Mouse (Mus musculus) macrophage (primary cell): Measurements from ENCODE around the gene Fam136a. TPM values are rescaled to one million over a fixed set of nuclear protein-coding genes. Genes with fewer than 3 reads are reported as not detected.
A peak's percentile ranks its signal among the peaks of the same experiment; 100 is the strongest.

Experiments used
- H3K27ac ChIP-seq: fragments of 350-480 bp; formaldehyde crosslinking; 2 replicates; pipeline ENCODE4 v1.9.0; 2021
- H3K36me3 ChIP-seq: fragments of 350-480 bp; formaldehyde crosslinking; 2 replicates; pipeline ENCODE4 v1.9.0; 2021; ENCODE audit errors: inconsistent target
- H3K4me3 ChIP-seq: fragments of 350-480 bp; formaldehyde crosslinking; 2 replicates; pipeline ENCODE4 v1.9.0; 2021; ENCODE audit errors: inconsistent target
- H3K79me2 ChIP-seq: fragments of 350-480 bp; formaldehyde crosslinking; 2 replicates; pipeline ENCODE4 v1.9.0; 2021; ENCODE audit errors: inconsistent target
- WGBS: methylation state at CpG from one replicate; pipeline ENCODE4 v1.1.7; 2026; ENCODE audit warnings: inconsistent platforms; ENCODE audit not compliant: missing documents; 5-methylcytosine and 5-hydroxymethylcytosine counted together
- polyA plus RNA-seq: library from polyadenylated mRNA; stranded (reverse); fragments of 250-400 nt; gene quantifications from 3 replicates; pipeline ENCODE4 v1.2.4, GENCODE M21; 2018; ENCODE audit warnings: inconsistent platforms

Gene Fam136a
- polyA plus RNA-seq, 1 experiment from 2014 or later = 14.4 TPM

DNA sequence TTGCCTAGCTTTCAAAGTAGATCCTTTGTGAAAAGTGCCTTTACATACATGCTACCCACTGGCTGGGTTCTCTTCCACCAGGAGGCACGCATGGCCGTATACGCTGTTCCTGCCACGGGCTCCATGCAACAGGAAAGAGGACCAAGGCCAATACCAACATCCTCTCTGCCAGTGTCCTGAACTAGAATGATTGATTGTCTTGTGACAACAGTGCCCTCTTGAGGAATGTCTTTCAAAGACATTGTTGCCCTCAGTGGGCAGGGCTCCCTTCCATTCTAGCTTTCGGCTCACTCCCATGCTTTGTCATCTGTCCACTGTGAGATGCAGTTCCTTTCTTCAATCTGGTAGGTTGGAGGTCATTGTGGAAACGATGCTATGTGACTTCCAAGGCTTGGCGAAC lies 16.2 kb upstream of the Fam136a start:
- 31% methylated on average over 7 of the region's 7 CpGs for WGBS
- Histone ChIP-seq H3K4me3 (no peak overlapping the region), H3K27ac (no peak overlapping the region), H3K79me2 (no peaks in the 10 kb centered on the region), H3K36me3 (no peaks in the 10 kb centered on the region)

DNA sequence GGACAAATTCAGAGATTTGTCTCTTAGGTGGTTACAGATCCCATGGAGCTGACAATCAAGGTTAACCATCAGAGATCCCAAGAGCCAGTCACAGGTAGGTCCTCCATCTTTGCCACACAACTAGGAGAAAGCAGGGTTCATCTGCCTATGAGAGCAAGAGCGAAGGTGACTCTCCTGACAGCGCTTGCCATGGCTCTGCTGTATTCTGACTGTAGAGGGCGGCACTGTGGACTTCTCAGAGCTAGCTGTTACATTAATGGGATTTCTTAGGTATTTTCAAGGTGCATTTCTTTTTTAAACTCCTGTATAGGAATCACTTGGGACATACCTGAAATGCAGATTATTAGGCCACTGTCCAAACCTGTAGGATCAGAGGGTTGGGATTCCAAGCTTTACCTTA lies 10.5 kb upstream of the Fam136a start:
- H3K79me2 ChIP-seq = no peaks in the 10 kb centered on the region
- no peak overlapping the region for H3K4me3 ChIP-seq
- H3K27ac ChIP-seq = no peak overlapping the region
- H3K36me3 ChIP-seq = no peaks in the 10 kb centered on the region
- WGBS = 97% methylated on average over 3 of the region's 3 CpGs

DNA sequence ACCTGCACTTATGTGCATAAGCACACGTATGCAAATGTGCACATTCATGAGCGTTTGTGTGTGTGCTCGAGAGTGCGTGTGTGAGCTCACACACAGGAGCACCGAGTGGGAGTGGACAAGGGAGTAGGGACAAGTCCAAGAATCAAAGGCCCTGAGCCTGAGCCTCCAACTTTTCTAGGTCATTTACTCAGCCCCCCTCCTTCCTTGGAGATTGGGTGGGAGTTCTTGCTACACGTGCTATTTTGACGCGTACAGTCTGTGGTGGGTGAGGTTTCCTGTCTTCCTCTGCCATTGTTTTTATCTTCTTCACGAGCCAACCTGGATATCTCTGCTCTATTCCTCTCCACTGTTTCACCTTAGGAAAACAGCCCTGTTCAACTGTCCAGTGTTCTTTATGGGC lies 8.5 kb upstream of the Fam136a start:
- 60% methylated on average over 9 of the region's 9 CpGs for WGBS
- H3K27ac ChIP-seq = no peak overlapping the region
- no peaks in the 10 kb centered on the region for H3K36me3 ChIP-seq
- H3K79me2 ChIP-seq = no peaks in the 10 kb centered on the region
- H3K4me3 ChIP-seq = no peak overlapping the region

DNA sequence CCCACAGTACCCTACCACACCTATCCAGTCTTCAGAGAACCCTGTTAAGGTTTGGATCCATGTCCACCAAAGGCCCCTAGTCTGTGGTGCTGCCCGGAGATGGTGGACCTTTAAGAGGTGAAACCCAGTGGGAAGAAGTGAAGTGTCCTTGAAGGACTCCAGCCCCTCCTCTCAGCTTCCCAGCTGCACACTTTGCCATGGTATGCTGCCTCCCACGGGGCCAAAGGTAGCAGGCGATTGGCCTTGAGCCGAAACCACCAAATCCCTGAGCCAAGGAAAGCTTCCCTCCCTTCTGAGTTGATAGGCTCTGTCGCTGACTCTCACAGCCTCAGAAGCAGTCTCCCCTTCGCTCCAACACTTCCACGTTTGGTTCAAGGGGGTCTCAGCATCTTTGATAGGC lies 4.8 kb upstream of the Fam136a start:
- Histone ChIP-seq H3K36me3 (no peaks in the 10 kb centered on the region), H3K27ac (no peak overlapping the region), H3K4me3 (no peak overlapping the region), H3K79me2 (no peaks in the 10 kb centered on the region)
- 83% methylated on average over 7 of the region's 7 CpGs for WGBS

- no peak overlapping the region for H3K4me3 ChIP-seq
- no peaks in the 10 kb centered on the region; the same call in 1 of the 2 replicates for H3K79me2 ChIP-seq
- H3K27ac ChIP-seq = no peak overlapping the region
- WGBS = 88% methylated on average over 7 of the region's 7 CpGs
- no peaks in the 10 kb centered on the region for H3K36me3 ChIP-seq
Measured at GRCm38 (mm10) chr6:86361373-86361772, 4.1 kb upstream of the Fam136a start.

DNA sequence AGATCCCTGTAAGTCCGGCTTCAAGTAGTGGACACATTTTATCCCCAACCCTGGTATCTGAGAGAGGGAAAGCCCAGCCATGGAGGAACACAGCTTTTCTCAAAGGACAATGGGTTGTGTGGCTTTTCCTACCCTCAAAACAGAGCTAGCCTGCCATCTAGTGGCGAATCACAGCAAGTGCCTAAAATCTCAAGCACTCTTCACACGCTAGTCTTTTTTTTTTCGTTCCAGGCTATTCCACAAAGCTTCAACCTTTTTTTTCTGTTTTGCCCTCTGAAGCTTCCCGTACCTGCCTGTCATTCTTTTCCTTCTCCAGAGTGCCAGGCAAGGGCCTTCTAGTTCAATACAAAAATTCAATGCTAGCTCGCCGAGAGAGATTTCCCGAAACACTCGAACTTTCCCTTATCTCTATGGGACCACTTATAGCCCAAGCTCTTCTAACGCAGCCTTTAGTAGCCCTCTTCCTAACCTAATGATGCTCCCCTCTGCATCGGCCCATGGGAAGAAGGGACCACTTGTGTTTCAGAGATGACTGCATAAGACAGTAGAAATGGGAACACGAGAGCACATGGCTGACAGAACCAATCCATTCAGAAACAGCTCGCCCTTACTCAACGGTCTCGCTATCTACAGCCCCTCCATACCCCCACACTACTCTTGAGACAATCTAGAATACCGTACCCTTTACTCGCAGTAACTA lies 854 bp upstream of the Fam136a start:
- Histone ChIP-seq H3K79me2 (no peaks in the 10 kb centered on the region; the same call in 1 of the 2 replicates), H3K36me3 (no peaks in the 10 kb centered on the region), H3K27ac (no peak overlapping the region), H3K4me3 (peak overlapping the region; percentile 51)
- WGBS = 1% methylated on average over 16 of the region's 17 CpGs

DNA sequence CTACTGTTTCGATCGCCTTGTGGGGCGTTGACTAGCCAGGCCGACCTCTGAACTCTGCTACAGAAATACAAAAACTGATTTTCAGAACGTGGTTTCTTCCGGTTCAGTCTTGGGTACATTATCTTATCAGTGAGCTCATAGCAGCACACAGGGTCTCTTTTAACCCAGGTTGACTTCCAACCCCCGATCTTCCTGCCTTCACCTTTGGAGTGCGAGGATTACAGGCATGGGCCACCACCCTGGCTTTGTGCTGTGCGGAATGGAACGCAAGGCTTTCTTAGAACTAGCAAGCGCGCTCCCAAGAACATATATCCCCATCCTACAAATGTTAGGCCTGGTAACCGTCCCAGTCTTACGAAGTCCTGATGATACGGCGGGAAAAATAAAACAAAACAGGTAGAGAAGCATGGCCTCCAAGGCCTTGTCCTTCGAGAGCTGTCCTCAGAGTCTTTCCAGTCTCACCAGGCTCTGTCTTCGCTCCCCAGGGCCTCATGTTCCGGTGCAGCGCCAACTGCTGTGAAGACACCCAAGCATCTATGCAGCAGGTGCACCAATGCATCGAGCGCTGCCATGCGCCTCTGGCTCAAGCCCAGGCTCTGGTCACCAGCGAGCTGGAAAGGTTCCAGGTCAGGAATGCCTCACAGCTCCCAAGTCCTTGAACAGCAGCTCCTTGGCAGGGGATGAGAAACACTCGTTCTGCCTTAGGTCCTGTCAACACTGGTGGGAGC lies 843 bp downstream of the Fam136a start:
- H3K36me3 ChIP-seq = no peaks in the 10 kb centered on the region
- H3K79me2 ChIP-seq = no peaks in the 10 kb centered on the region; the same call in 1 of the 2 replicates
- H3K27ac ChIP-seq = 0 out of 2 replicates have a peak overlapping the region, but pooled peaks have one; percentile 21
- 60% methylated on average over 25 of the region's 25 CpGs for WGBS
- peak overlapping the region; percentile 59 for H3K4me3 ChIP-seq

GRCm38 (mm10) chr6:86366853-86367249 lies 1.4 kb downstream of the Fam136a start:
- no peak overlapping the region for H3K4me3 ChIP-seq
- peaks cover 4% of the 10 kb centered on the region for H3K79me2 ChIP-seq
- 94% methylated on average over 2 of the region's 2 CpGs for WGBS
- no peaks in the 10 kb centered on the region for H3K36me3 ChIP-seq
- H3K27ac ChIP-seq = no peak overlapping the region

DNA sequence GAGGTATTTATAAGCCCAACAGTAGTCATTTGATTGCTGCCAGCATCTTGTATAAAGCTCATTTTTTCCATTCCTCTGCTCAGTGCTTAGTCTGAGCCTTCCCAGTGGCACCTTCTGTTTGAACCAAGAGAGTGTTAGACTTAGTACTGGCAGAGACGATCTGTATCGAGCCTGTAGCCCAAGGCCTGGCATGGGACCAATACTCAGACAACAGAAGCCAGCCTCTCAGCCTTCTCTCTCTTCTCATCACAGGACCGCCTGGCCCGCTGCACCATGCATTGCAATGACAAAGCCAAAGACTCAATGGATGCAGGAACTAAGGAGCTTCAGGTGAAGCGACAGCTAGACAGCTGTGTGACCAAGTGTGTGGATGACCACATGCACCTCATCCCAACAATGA lies 3.0 kb downstream of the Fam136a start:
- WGBS = 94% methylated on average over 5 of the region's 5 CpGs
- no peak overlapping the region for H3K27ac ChIP-seq
- H3K4me3 ChIP-seq = no peak overlapping the region
- no peaks in the 10 kb centered on the region for H3K36me3 ChIP-seq
- peaks cover 20% of the 10 kb centered on the region for H3K79me2 ChIP-seq

DNA sequence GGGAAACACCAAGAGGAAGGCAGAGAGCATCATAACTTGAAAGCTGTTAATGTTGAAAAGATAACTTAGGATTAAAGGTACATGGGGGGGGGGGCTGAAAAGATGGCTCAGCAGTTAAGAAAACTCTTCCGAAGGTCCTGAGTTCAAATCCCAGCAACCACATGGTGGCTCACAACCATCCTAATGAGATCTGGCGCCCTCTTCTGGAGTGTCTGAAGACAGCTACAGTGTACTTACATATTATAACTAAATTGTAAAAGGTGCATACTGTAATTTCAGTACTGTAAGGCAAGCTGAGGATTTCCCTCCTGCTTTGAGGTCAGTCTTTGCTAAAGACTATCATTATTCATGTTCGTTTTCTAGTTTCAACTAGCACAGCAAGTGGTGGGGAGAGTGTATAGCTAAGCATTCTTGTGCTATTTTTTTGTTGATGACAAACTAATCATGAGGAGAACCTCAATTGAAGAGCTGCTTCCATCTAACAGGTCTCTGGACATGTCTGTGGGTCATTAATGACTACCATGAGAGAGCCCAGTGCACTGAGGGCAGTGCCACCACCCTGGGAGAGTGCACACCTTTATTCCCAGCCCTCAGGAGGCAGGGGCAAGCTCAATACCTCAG lies 4.8 kb downstream of the Fam136a start:
- H3K79me2 ChIP-seq = peaks cover 38% of the 10 kb centered on the region
- H3K36me3 ChIP-seq = no peaks in the 10 kb centered on the region
- WGBS = 82% methylated on average over 3 of the region's 3 CpGs
- H3K27ac ChIP-seq = 0 out of 2 replicates have a peak overlapping the region, but pooled peaks have one; percentile 72
- H3K4me3 ChIP-seq = no peak overlapping the region

DNA sequence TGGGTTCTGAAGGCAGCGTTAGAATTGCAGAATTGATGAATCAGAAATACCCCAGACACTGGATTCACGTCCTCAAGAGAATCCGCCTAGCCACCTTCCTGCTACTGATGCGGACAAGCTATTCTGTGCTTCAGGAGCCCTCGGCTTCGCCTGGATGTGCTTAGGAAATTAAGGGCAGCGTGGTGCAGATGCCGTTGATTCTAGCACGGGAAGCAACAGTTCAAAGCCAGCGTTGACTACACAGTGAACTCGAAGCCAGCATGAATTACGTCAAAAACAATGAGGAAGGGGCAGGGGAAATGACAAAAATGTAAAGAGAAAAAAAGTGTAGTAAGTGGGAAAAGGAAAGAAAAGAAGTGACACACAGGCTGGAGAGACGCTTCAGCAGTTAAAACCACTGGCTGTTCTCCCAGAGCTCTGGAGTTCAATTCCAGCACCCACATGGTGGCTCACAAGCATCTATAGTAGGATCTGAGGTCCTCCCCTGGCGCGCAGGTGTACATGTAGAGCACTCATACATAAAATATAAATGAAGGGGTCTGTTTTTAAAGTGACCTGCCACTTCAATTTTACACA lies 5.4 kb downstream of the Fam136a start, which contains the start of gene Snrpg:
Gene Snrpg (plus strand): TSS at position 541 of the 576 bp plus-strand sequence.
- WGBS = 16% methylated on average over 15 of the region's 15 CpGs
- peak within 1 kb of the TSS; percentile 72 for H3K27ac ChIP-seq
- H3K79me2 ChIP-seq = peaks cover 44% of the 10 kb centered on the region
- peak within 1 kb of the TSS; percentile 82 for H3K4me3 ChIP-seq
- H3K36me3 ChIP-seq = no peaks in the 10 kb centered on the region

GRCm38 (mm10) chr6:86371340-86371911 lies 6.0 kb downstream of the Fam136a start:
- Histone ChIP-seq H3K36me3 (0 out of 2 replicates have a peak, but pooled peaks cover under 1% of the 10 kb centered on the region), H3K4me3 (peak overlapping the region; percentile 82), H3K79me2 (peaks cover 45% of the 10 kb centered on the region), H3K27ac (peak overlapping the region; percentile 72)
- 0% methylated on average over 50 of the region's 50 CpGs for WGBS

- H3K27ac ChIP-seq = no peak overlapping the region
Measured at GRCm38 (mm10) chr6:86371950-86372516, 6.6 kb downstream of the Fam136a start.

GRCm38 (mm10) chr6:86373556-86373955 lies 8.1 kb downstream of the Fam136a start:
- H3K4me3 ChIP-seq = no peak overlapping the region
- no peak overlapping the region for H3K27ac ChIP-seq
- peaks cover 19% of the 10 kb centered on the region for H3K36me3 ChIP-seq

More at GRCm38 (mm10) chr6:86371950-86372516, 6.6 kb downstream of the Fam136a start:
- Histone ChIP-seq H3K36me3 (peaks cover 4% of the 10 kb centered on the region; the same call in 1 of the 2 replicates), H3K79me2 (peaks cover 45% of the 10 kb centered on the region), H3K4me3 (peak overlapping the region; percentile 82)
- 2% methylated on average over 12 of the region's 12 CpGs for WGBS

More at GRCm38 (mm10) chr6:86373556-86373955, 8.1 kb downstream of the Fam136a start:
- H3K79me2 ChIP-seq = peaks cover 45% of the 10 kb centered on the region
- WGBS = 94% methylated on average over 6 of the region's 6 CpGs
